Mouse (Mus musculus) embryonic facial prominence, embryonic 10.5 days (tissue): ENCODE data around the gene Pgc. TPM values are rescaled to one million over a fixed set of nuclear protein-coding genes. Genes with fewer than 3 reads are reported as not detected.

ENCODE experiments used
- DNase-seq: peaks from one replicate; pipeline ENCODE4 v3.0.0-alpha.2; 2017; ENCODE audit warnings: low spot score
- H3K27ac ChIP-seq: fragments of 300-500 bp; sonication (generic); replicated peaks from 2 replicates; pipeline ENCODE4 v1.5.1; 2016; ENCODE audit warnings: mild to moderate bottlenecking
- H3K27me3 ChIP-seq: fragments of 300-500 bp; sonication (generic); replicated peaks from 2 replicates; pipeline ENCODE4 v1.6.1; 2016; ENCODE audit warnings: low read depth, mild to moderate bottlenecking; ENCODE audit not compliant: poor library complexity, severe bottlenecking
- H3K36me3 ChIP-seq: fragments of 300-500 bp; sonication (generic); replicated peaks from 2 replicates; pipeline ENCODE4 v1.6.1; 2016; ENCODE audit warnings: mild to moderate bottlenecking, moderate library complexity
- H3K4me1 ChIP-seq: fragments of 300-500 bp; sonication (generic); 2 replicates; pipeline ENCODE4 v1.6.1; 2016
- H3K4me3 ChIP-seq: fragments of 300-500 bp; sonication (generic); 2 replicates; pipeline ENCODE4 v1.5.1; 2016; ENCODE audit warnings: mild to moderate bottlenecking, moderate library complexity
- H3K9me3 ChIP-seq: fragments of 300-500 bp; sonication (generic); 2 replicates; pipeline ENCODE4 v1.6.1; 2016; ENCODE audit warnings: mild to moderate bottlenecking
- WGBS: fragments of 180-500 bp; shearing (Covaris S2); methylation state at CpG from one replicate; pipeline ENCODE4 v1.1.7; 2016; 5-methylcytosine and 5-hydroxymethylcytosine counted together
- polyA plus RNA-seq: library from polyadenylated mRNA; unstranded; fragments of >200 nt; fragmentation: Nextera tagmentation; extraction: Ambion mirVana; gene quantifications from 2 replicates; pipeline ENCODE4 v1.2.1, GENCODE M21; 2016

Gene Pgc
- polyA plus RNA-seq, 1 experiment from 2014 or later, result 0.10 TPM

GRCm38 (mm10) chr17:47740186-47740585, 13.5 kb downstream of the Pgc start:
- peaks cover 35% of the 10 kb centered on the region for H3K4me1 ChIP-seq
- no peak overlapping the region for H3K27ac ChIP-seq
- H3K27me3 ChIP-seq, result peaks cover 51% of the 10 kb centered on the region
- H3K9me3 ChIP-seq, result peaks cover 4% of the 10 kb centered on the region
- H3K4me3 ChIP-seq, result no peak overlapping the region
- 65% methylated on average over 2 of the region's 2 CpGs for WGBS
- DNase-seq, result no peak
- no peaks in the 10 kb centered on the region for H3K36me3 ChIP-seq

DNA sequence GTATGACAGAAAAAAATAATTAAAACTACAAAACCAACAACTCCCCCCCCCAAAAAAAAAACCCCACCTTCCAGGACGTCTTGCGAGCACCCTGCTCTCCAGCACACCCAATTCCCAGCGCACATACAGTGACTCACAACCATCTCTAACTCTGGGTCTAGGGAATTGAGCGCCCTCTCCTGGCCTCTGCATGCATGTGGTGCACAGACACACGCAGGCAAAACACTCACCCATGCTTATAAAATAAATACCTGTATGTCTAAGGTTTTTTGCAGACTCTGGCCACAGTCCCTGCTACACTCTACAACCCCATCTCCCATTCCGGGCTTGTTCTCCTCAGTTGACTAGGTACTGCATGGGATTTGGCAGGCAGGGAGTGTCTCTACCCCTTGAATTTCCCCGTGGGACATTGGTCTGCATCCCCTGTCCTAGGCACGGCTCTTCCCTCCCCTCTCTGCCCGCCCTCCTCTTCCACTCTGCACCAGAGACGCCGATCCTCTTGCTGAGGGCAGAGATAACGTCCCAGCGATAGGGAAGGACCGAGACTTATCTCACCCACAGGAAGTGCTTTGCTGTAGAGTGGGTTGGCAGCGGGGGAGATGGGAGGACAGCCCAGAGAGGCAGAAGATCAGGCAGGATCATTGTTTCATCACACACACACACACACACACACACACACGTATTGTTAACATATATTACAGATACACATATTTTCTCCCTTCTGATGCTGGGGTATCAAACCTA, 16.5 kb downstream of the Pgc start:
- Histone ChIP-seq H3K4me3 (no peak overlapping the region), H3K27me3 (peaks cover 38% of the 10 kb centered on the region), H3K27ac (no peak overlapping the region), H3K36me3 (no peaks in the 10 kb centered on the region), H3K9me3 (peaks cover 4% of the 10 kb centered on the region), H3K4me1 (peaks cover 18% of the 10 kb centered on the region)
- DNase-seq, result no peak
- WGBS, result 40% methylated on average over 16 of the region's 16 CpGs

DNA sequence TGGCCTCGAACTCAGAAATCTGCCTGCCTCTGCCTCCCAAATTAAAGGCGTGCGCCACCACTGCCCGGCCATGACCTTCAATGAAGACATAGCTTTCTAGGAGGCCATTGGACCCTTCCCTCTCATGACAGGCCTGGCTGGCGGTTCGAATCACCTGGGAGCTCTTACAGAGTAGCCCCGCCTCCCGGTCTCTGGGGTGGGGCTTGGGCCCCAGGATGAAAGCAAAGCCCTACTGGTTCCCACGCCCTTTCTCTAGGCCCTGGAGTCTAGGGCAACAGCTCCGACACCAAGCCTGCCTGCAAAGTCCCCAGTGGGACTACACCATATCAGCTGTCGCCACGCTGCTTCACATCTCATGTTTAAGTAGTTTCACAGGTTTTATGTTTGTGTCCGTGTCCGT, 17.4 kb downstream of the Pgc start:
- no peak for DNase-seq

DNA sequence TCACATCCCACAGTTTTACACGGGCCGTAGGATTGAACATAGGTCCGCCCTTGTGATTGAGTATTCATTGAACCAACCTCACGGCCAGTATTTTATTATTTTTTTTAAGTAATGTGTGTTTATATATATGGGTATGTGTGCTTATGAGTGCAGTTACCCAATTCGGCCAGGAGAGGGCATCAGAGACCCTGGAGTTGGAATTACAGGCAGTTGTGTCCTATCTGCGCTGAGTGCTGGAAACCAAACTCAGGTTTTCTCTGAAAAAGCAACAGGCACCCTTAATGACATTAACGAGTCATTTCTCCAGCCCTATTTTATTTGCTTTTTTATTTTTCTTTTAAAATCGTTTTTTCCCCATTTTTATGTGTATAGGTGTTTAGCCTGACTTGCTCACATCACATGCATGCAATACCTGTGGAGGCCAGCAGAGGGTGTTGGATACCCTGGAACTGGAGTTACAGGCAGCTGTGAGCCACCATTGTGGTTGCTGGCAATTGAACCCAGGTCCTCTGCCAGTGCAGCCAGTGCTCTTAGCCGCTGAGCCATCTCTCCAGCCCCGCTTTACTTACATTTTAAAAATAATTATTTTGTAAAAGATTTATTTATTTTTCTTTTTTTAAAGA, 18.2 kb downstream of the Pgc start:
- DNase-seq, result no peak
- Histone ChIP-seq H3K36me3 (no peaks in the 10 kb centered on the region), H3K27me3 (peaks cover 21% of the 10 kb centered on the region), H3K9me3 (peaks cover 4% of the 10 kb centered on the region), H3K4me1 (peaks cover 17% of the 10 kb centered on the region), H3K4me3 (no peak overlapping the region), H3K27ac (no peak overlapping the region)
- 86% methylated on average over 10 of the region's 10 CpGs for WGBS

More for the DNA sequence above, 17.4 kb downstream of the Pgc start:
- peaks cover 28% of the 10 kb centered on the region for H3K27me3 ChIP-seq
- no peak overlapping the region for H3K27ac ChIP-seq
- peaks cover 4% of the 10 kb centered on the region for H3K9me3 ChIP-seq
- no peaks in the 10 kb centered on the region for H3K36me3 ChIP-seq
- H3K4me1 ChIP-seq, result peaks cover 18% of the 10 kb centered on the region
- no peak overlapping the region for H3K4me3 ChIP-seq
- WGBS, result 90% methylated on average over 14 of the region's 14 CpGs

DNA sequence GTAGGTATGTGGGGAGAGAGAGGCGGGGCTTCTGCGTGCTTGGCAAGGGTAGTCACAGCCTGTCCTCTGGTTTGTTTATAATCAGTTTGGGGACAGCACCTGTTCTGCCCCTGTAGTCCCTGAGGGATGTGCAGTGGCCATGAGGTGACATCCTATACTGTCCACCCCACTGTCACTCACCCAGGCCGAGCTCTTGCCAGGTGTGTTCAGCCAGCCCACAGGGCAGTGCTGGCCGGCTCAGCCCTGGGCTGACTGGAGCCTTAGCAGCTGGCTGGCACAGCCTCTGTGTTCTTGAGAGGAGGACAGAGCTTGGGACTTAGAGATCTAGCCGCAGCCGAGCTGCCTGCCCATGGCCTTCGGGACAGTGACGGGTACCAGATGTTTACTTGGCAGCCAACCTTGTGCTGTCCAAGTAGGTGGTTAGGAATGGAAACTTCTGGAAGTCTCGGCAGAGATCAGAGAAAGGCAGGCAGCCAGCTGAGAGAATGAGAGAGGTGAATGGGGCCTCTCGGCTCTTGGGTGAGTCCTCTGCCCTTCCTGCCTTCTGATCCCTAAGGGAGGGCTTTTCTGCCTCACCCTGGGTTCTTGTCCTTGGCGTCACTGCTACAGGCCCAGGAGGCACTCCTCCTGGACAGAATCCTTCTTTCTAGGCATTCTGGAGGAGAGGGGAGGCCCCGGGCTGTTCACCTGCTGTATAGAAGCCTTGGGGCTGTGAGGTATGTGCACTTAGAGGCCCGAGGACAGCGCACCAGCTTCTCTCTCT, 22.3 kb downstream of the Pgc start:
- Histone ChIP-seq H3K27me3 (no peaks in the 10 kb centered on the region), H3K4me1 (peaks cover 16% of the 10 kb centered on the region; the same call in 1 of the 2 replicates), H3K36me3 (no peaks in the 10 kb centered on the region), H3K9me3 (peaks cover 9% of the 10 kb centered on the region), H3K4me3 (no peak overlapping the region), H3K27ac (no peak overlapping the region)
- DNase-seq, result no peak
- 74% methylated on average over 14 of the region's 14 CpGs for WGBS

GRCm38 (mm10) chr17:47749626-47750025, 23.0 kb downstream of the Pgc start:
- Histone ChIP-seq H3K27ac (no peak overlapping the region), H3K36me3 (no peaks in the 10 kb centered on the region), H3K9me3 (peaks cover 9% of the 10 kb centered on the region), H3K4me3 (no peak overlapping the region), H3K4me1 (peaks cover 16% of the 10 kb centered on the region; the same call in 1 of the 2 replicates), H3K27me3 (no peaks in the 10 kb centered on the region)
- WGBS, result 80% methylated on average over 3 of the region's 3 CpGs
- no peak for DNase-seq

DNA sequence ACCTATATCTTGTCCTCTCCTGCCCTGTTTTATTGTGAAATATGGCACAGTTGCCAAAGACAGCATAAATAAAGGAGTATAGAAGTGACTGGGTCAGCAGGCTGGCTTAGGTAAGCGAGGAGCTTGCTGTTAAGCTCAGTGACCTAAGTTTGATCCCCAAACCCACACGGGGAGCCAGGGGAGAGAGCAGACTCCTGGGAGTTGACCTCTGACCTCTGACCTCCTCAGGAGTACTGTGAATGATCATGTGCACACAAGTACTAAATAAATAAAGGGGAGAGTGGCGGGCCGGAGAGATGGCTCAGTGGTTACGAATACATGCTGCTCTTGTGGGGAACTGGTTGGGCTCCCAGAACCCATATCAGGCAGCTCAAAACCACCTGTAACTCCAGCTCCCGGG, 23.5 kb downstream of the Pgc start:
- peaks cover 16% of the 10 kb centered on the region; the same call in 1 of the 2 replicates for H3K4me1 ChIP-seq
- no peaks in the 10 kb centered on the region for H3K36me3 ChIP-seq
- H3K27ac ChIP-seq, result no peak overlapping the region
- no peak overlapping the region for H3K4me3 ChIP-seq
- no peaks in the 10 kb centered on the region for H3K27me3 ChIP-seq
- no peak for DNase-seq
- 43% methylated on average over 6 of the region's 6 CpGs for WGBS
- 0 out of 2 replicates have a peak, but pooled peaks cover 5% of the 10 kb centered on the region for H3K9me3 ChIP-seq

DNA sequence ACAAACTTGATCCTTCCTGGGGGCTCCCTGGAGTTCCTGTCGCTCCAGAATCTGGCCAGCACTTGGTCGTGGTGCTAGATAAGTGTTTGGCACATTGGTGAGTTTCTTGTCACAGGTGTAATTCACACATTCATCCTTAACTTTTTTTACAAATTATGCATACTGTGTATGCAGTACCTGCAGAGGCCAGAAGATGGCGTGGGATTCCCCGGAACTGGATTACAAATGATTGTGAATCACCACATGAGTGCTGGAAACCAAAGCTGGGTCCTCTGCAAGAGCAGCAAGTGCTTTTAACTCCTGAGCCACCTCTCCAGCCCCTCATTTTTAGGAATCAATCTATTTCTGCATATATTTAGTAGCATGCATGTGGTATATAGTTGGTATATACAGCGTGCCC, 25.2 kb downstream of the Pgc start:
- H3K27me3 ChIP-seq, result no peaks in the 10 kb centered on the region
- 0 out of 2 replicates have a peak, but pooled peaks cover 5% of the 10 kb centered on the region for H3K9me3 ChIP-seq
- H3K27ac ChIP-seq, result no peak overlapping the region
- H3K4me1 ChIP-seq, result peaks cover 21% of the 10 kb centered on the region
- no peaks in the 10 kb centered on the region for H3K36me3 ChIP-seq
- H3K4me3 ChIP-seq, result no peak overlapping the region
- 67% methylated on average over 5 of the region's 5 CpGs for WGBS
- no peak for DNase-seq

DNA sequence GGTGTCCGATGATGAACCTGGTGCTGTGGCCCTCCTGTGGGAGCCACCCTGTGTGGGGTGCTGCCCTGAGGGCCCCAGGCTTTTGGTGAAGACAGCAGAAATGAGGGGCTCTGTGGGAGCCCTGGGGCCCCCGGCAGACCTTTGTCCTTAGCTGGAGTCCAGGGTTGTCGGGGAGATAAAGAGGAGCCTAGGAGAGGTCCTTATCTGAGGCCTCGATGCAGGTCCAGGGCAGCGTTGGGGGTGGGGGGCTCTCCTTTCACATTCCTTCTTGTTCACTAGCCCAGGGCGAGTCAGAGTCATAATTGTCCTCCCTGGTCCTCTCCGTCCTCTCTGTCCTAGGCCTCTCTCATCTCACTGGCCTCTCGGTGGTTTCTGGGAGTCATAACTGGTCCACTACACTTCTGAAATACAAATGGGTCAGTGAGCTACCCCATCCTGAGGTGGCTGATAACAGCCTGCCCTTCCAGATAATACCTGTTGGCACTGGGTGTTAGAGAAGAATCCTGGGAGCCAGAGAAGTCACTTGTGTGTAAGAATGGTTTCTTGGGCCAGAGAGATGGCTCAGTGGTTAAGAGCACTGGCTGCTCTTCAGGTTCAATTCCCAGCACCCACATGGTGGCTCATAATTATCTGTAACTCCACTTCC, 26.6 kb downstream of the Pgc start:
- H3K27ac ChIP-seq, result 0 out of 2 replicates have a peak overlapping the region, but pooled peaks have one; percentile 16
- no peak overlapping the region for H3K4me3 ChIP-seq
- DNase-seq, result no peak
- 85% methylated on average over 8 of the region's 8 CpGs for WGBS
- H3K27me3 ChIP-seq, result 0 out of 2 replicates have a peak, but pooled peaks cover 5% of the 10 kb centered on the region
- H3K9me3 ChIP-seq, result 0 out of 2 replicates have a peak, but pooled peaks cover 5% of the 10 kb centered on the region
- H3K36me3 ChIP-seq, result no peaks in the 10 kb centered on the region
- H3K4me1 ChIP-seq, result peaks cover 24% of the 10 kb centered on the region

DNA sequence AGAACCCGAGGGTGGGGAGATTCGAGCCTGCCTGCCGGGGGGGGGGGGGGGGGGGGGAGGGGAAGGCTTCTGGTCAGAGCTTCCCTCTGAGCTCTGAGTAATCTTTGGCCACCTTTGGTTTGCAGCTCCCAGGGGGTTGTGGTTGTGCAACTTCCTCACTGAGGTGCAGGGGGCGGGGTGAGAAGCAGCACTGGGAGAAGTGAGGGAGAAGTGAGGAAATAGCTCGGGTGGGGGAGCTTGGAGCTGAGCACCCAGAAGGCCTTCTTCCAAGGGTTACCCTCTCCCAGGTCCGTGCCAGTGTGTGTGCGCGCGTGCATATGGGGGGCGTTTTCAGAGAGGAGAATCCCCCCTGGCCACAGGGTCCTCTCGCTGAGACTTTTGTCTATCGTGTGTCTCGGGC, 27.6 kb downstream of the Pgc start:
- no peak for DNase-seq
- WGBS, result 80% methylated on average over 12 of the region's 13 CpGs
- 0 out of 2 replicates have a peak, but pooled peaks cover 5% of the 10 kb centered on the region for H3K9me3 ChIP-seq
- H3K36me3 ChIP-seq, result no peaks in the 10 kb centered on the region
- no peak overlapping the region for H3K4me3 ChIP-seq
- peaks cover 14% of the 10 kb centered on the region for H3K4me1 ChIP-seq
- H3K27ac ChIP-seq, result no peak overlapping the region
- 0 out of 2 replicates have a peak, but pooled peaks cover 5% of the 10 kb centered on the region for H3K27me3 ChIP-seq

GRCm38 (mm10) chr17:47756366-47756765, 29.7 kb downstream of the Pgc start:
- DNase-seq, result no peak
- Histone ChIP-seq H3K36me3 (no peaks in the 10 kb centered on the region), H3K4me3 (no peak overlapping the region), H3K27ac (no peak overlapping the region; the same call in 1 of the 2 replicates), H3K9me3 (0 out of 2 replicates have a peak, but pooled peaks cover 5% of the 10 kb centered on the region), H3K4me1 (peaks cover 8% of the 10 kb centered on the region; the same call in 1 of the 2 replicates), H3K27me3 (0 out of 2 replicates have a peak, but pooled peaks cover 5% of the 10 kb centered on the region)
- WGBS, result 34% methylated on average over 6 of the region's 6 CpGs
